Mouse (Mus musculus): ENCODE results near the gene Cbx1. TPM values are rescaled to one million over a fixed set of nuclear protein-coding genes. Genes with fewer than 3 reads are reported as not detected.
A peak's percentile ranks its signal among the peaks of the same experiment; 100 is the strongest.
"Not testable (repeated sequence)": the region's sequence is repeated elsewhere in the genome, so short reads cannot be mapped to it uniquely, and the experiment has no call there.

Cbx1 gene
- polyA plus RNA-seq, 1 experiment from 2014 or later, result 24.7 TPM

GRCm38 (mm10) chr11:96848694-96849093 lies 59.8 kb downstream of the Cbx1 start:
- H3K4me1 ChIP-seq (ENCODE audit: control insufficient read depth, low read depth, low read length), result no peaks in the 10 kb centered on the region
- H3K36me3 ChIP-seq (ENCODE audit: control insufficient read depth, insufficient read depth), result no peaks in the 10 kb centered on the region
- H3K9me3 ChIP-seq (replicated peaks; ENCODE audit: control insufficient read depth, low read length), result no peaks in the 10 kb centered on the region
- 66% methylated on average over 9 of the region's 9 CpGs for WGBS (ENCODE audit: insufficient replicate concordance)
- no peak overlapping the region for H3K27ac ChIP-seq (ENCODE audit: low read length)
- H3K4me3 ChIP-seq (ENCODE audit: low read depth, low read length), result no peak overlapping the region
- ATAC-seq (ENCODE audit: low read depth), result no peak
- H3K9ac ChIP-seq (ENCODE audit: low read depth, low read length), result no peak overlapping the region
- peaks cover 15% of the 10 kb centered on the region for H3K27me3 ChIP-seq (ENCODE audit: control insufficient read depth, insufficient read depth, low read depth, low read length)
- no peak overlapping the region for H3K4me2 ChIP-seq (ENCODE audit: low read depth, low read length)

DNA sequence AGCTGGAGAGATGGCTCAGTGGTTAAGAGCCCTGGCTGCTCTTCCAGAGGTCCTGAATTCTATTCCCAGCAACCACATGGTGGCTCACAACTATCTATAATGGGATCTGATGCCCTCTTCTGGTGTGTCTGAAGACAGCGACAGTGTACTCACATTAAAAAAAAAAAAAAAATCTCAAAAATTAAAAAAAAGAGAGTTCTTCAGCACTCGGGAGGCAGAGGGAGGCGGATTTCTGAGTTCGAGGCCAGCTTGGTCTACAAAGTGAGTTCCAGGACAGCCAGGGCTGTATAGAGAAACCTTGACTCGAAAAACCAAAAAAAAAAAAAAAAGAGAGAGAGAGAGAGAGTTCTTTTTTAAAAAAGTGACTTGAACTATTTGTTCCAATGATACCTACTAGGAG lies 60.2 kb downstream of the Cbx1 start:
- WGBS (ENCODE audit: insufficient replicate concordance), result 47% methylated on average over 5 of the region's 5 CpGs
- H3K4me1 ChIP-seq (ENCODE audit: control insufficient read depth, low read depth, low read length); H3K9ac ChIP-seq (ENCODE audit: low read depth, low read length); H3K27ac ChIP-seq (ENCODE audit: low read length); ATAC-seq (ENCODE audit: low read depth); H3K4me3 ChIP-seq (ENCODE audit: low read depth, low read length); H3K36me3 ChIP-seq (ENCODE audit: control insufficient read depth, insufficient read depth); H3K9me3 ChIP-seq (replicated peaks; ENCODE audit: control insufficient read depth, low read length): not testable (repeated sequence)
- Histone ChIP-seq H3K4me2 (ENCODE audit: low read depth, low read length) (peak overlapping the region; percentile 62; the same call in 1 of the 2 replicates), H3K27me3 (ENCODE audit: control insufficient read depth, insufficient read depth, low read depth, low read length) (peaks cover 15% of the 10 kb centered on the region)

GRCm38 (mm10) chr11:96849681-96850467 lies 60.9 kb downstream of the Cbx1 start, which contains the start of gene Copz2:
Copz2 (plus strand) TSS chr11:96849870.
- no peaks in the 10 kb centered on the region for H3K9me3 ChIP-seq (replicated peaks; ENCODE audit: control insufficient read depth, low read length)
- peak within 1 kb of the TSS; percentile 55 for H3K9ac ChIP-seq (ENCODE audit: low read depth, low read length)
- no peaks in the 10 kb centered on the region for H3K4me1 ChIP-seq (ENCODE audit: control insufficient read depth, low read depth, low read length)
- 1% methylated on average over 58 of the region's 60 CpGs for WGBS (ENCODE audit: insufficient replicate concordance)
- H3K4me2 ChIP-seq (ENCODE audit: low read depth, low read length), result peak within 1 kb of the TSS; percentile 62
- ATAC-seq (ENCODE audit: low read depth), result peak; percentile 76
- H3K4me3 ChIP-seq (ENCODE audit: low read depth, low read length), result peak within 1 kb of the TSS; percentile 60
- no peaks in the 10 kb centered on the region for H3K36me3 ChIP-seq (ENCODE audit: control insufficient read depth, insufficient read depth)
- H3K27me3 ChIP-seq (ENCODE audit: control insufficient read depth, insufficient read depth, low read depth, low read length), result peaks cover 15% of the 10 kb centered on the region
- H3K27ac ChIP-seq (ENCODE audit: low read length), result no peak within 1 kb of the TSS

DNA sequence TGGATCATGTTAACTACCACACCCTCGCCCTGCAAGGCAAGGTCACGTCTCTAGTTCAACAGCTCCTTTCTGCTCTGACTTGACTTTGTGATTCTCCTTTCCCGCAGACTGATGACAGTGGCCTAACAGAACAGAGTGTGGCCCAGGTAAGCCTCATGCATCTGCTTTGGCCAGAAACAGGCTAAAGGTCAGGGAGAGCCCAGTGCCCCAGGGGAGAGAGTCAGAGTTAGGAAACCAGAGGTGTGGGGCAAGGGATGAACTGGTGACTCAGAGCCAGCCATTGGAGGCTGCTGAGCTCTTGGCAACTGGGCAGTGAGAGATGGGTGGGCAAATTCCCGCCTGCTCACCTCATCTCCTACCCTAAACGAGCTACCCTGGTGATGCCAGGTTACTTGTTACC lies 68.5 kb downstream of the Cbx1 start:
- Histone ChIP-seq H3K27ac (ENCODE audit: low read length) (no peak overlapping the region), H3K36me3 (ENCODE audit: control insufficient read depth, insufficient read depth) (no peaks in the 10 kb centered on the region)
- ATAC-seq (ENCODE audit: low read depth), result peak; percentile 42

More for the DNA sequence above, 68.5 kb downstream of the Cbx1 start:
- Histone ChIP-seq H3K4me1 (ENCODE audit: control insufficient read depth, low read depth, low read length) (peaks cover 9% of the 10 kb centered on the region), H3K4me3 (ENCODE audit: low read depth, low read length) (no peak overlapping the region), H3K9ac (ENCODE audit: low read depth, low read length) (no peak overlapping the region), H3K4me2 (ENCODE audit: low read depth, low read length) (no peak overlapping the region), H3K27me3 (ENCODE audit: control insufficient read depth, insufficient read depth, low read depth, low read length) (peaks cover under 1% of the 10 kb centered on the region; the same call in 1 of the 2 replicates), H3K9me3 (replicated peaks; ENCODE audit: control insufficient read depth, low read length) (no peaks in the 10 kb centered on the region)
- WGBS (ENCODE audit: insufficient replicate concordance), result 63% methylated on average over 5 of the region's 5 CpGs

MicroRNAs within 50 kb of the gene (microRNA counts, 519-probe panel; counts per million panel counts)
- 3,091 counts per million, percentile 84 among the panel's probes with 10 or more counts for microRNA mmu-miR-152

Small RNA genes within 50 kb of the gene (microRNA-seq; reads per million reads assigned to microRNA genes)
- 148 reads per million, percentile 57 among the genes with 10 or more reads in this experiment for gene Mir152

Other genes with a start within 250 kb of the Cbx1 start
- gene Snx11, start 11.6 kb upstream of the Cbx1 start, polyA plus RNA-seq (2015; fragmentation: Nextera tagmentation; extraction: Ambion mirVana), result 7.1 and 7.7 TPM in 2 replicates
- 19.7 and 20.1 TPM in 2 replicates for gene Nfe2l1, start 40.8 kb downstream of the Cbx1 start, polyA plus RNA-seq (2015; fragmentation: Nextera tagmentation; extraction: Ambion mirVana)
- 24.0 and 25.7 TPM in 2 replicates for gene Copz2, start 60.7 kb downstream of the Cbx1 start, polyA plus RNA-seq (2015; fragmentation: Nextera tagmentation; extraction: Ambion mirVana)
- 36.9 and 38.8 TPM in 2 replicates for gene Cdk5rap3, start 127.4 kb downstream of the Cbx1 start, polyA plus RNA-seq (2015; fragmentation: Nextera tagmentation; extraction: Ambion mirVana)
- 4.8 and 7.1 TPM in 2 replicates for gene Prr15l, start 139.0 kb downstream of the Cbx1 start, polyA plus RNA-seq (2015; fragmentation: Nextera tagmentation; extraction: Ambion mirVana)
- gene Pnpo, start 154.9 kb downstream of the Cbx1 start, polyA plus RNA-seq (2015; fragmentation: Nextera tagmentation; extraction: Ambion mirVana), result 688 and 719 TPM in 2 replicates
- 15.8 and 18.6 TPM in 2 replicates for gene Sp2, start 193.8 kb downstream of the Cbx1 start, polyA plus RNA-seq (2015; fragmentation: Nextera tagmentation; extraction: Ambion mirVana)
- not detected in 2 replicates for gene Sp6, start 224.3 kb downstream of the Cbx1 start, polyA plus RNA-seq (2015; fragmentation: Nextera tagmentation; extraction: Ambion mirVana)
- 11.1 and 12.2 TPM in 2 replicates for gene Scrn2, start 240.8 kb downstream of the Cbx1 start, polyA plus RNA-seq (2015; fragmentation: Nextera tagmentation; extraction: Ambion mirVana)

Measured in liver, embryonic 16.5 days (tissue).